Mouse (Mus musculus) kidney, adult 2 months (tissue): ENCODE data around the gene Tom1l1. TPM values are rescaled to one million over a fixed set of nuclear protein-coding genes. Genes with fewer than 3 reads are reported as not detected.

Experiments
- DNase-seq: peaks from one replicate; pipeline ENCODE4 v3.0.0; 2021
- H3K27ac ChIP-seq: fragments of 200-500 bp; 2 replicates; pipeline ENCODE4 v1.5.1; 2012; ENCODE audit warnings: low read depth, low read length, control low read depth, inconsistent platforms; ENCODE audit not compliant: insufficient read depth
- H3K27me3 ChIP-seq: fragments of 200-500 bp; replicated peaks from 2 replicates; pipeline ENCODE4 v1.6.1; 2012; ENCODE audit warnings: mild to moderate bottlenecking, moderate library complexity, low read length, inconsistent platforms; ENCODE audit not compliant: control insufficient read depth, insufficient read depth
- H3K36me3 ChIP-seq: fragments of 200-500 bp; 2 replicates; pipeline ENCODE4 v1.6.1; 2012; ENCODE audit warnings: mild to moderate bottlenecking, moderate library complexity, low read length, inconsistent platforms; ENCODE audit not compliant: control insufficient read depth, insufficient read depth
- H3K4me1 ChIP-seq: fragments of 200-500 bp; 2 replicates; pipeline ENCODE4 v1.6.1; 2011; ENCODE audit warnings: low read length; ENCODE audit not compliant: control insufficient read depth, insufficient read depth
- H3K4me3 ChIP-seq: fragments of 200-500 bp; 2 replicates; pipeline ENCODE4 v1.5.1; 2011; ENCODE audit warnings: mild to moderate bottlenecking, low read depth, low read length, control low read depth; ENCODE audit not compliant: insufficient read depth
- CTCF ChIP-seq: fragments of 200-500 bp; conservative IDR thresholded peaks from 2 replicates; pipeline ENCODE4 v1.5.1; 2011; ENCODE audit warnings: low read depth, mild to moderate bottlenecking, control low read depth, low read length, moderate library complexity, mixed read lengths; ENCODE audit not compliant: insufficient read depth, insufficient read length
- POLR2A ChIP-seq: fragments of 200-500 bp; IDR thresholded peaks from one replicate; pipeline ENCODE4 v1.6.1; 2011; ENCODE audit warnings: low read depth, low read length, control low read depth
- WGBS: fragments of 180-500 bp; shearing (Covaris S2); methylation state at CpG from one replicate; pipeline ENCODE4 v1.1.7; 2018; 5-methylcytosine and 5-hydroxymethylcytosine counted together
- polyA plus RNA-seq: library from polyadenylated mRNA; depleted of rRNA; stranded (reverse); fragments of >200 nt; gene quantifications from 2 replicates; pipeline ENCODE4 v1.2.3, GENCODE M21; 2012

Gene Tom1l1
- polyA plus RNA-seq, 1 experiment, result 8.4 TPM

DNA sequence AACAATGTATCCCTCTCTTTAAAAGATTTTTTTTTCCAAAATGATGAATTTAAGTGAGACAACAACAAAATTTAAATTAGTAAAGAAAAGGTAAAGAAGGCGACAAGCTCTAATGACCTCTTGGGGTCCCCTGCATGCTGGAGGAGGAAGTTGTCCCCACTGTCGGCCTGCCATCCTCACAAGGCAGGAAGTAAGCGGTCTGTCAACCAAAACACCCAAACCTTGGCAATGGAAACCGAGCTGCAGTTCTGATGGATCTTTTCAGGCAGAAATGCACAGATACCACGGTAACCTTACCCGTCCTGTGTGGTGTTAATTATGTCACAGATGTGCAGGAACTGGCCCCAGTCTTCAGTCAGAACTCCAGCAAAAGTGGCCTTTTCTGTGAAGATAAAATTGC lies 3.4 kb downstream of the Tom1l1 start:
- TF ChIP-seq CTCF (no peak), POLR2A (no peak)
- no peak for DNase-seq
- Histone ChIP-seq H3K36me3 (no peaks in the 10 kb centered on the region), H3K27ac (no peak overlapping the region), H3K4me1 (0 out of 2 replicates have a peak, but pooled peaks cover 2% of the 10 kb centered on the region), H3K27me3 (no peaks in the 10 kb centered on the region), H3K4me3 (no peak overlapping the region)
- 61% methylated on average over 6 of the region's 6 CpGs for WGBS

GRCm38 (mm10) chr11:90681171-90681570 lies 7.0 kb downstream of the Tom1l1 start:
- TF ChIP-seq CTCF (no peak), POLR2A (no peak)
- H3K36me3 ChIP-seq, result no peaks in the 10 kb centered on the region
- H3K27ac ChIP-seq, result no peak overlapping the region

GRCm38 (mm10) chr11:90678582-90678981 lies 9.6 kb downstream of the Tom1l1 start:
- H3K4me3 ChIP-seq, result no peak overlapping the region
- no peak overlapping the region for H3K27ac ChIP-seq
- H3K27me3 ChIP-seq, result no peaks in the 10 kb centered on the region
- H3K36me3 ChIP-seq, result no peaks in the 10 kb centered on the region
- DNase-seq, result no peak
- 94% methylated on average over 5 of the region's 5 CpGs for WGBS
- no peaks in the 10 kb centered on the region for H3K4me1 ChIP-seq
- TF ChIP-seq POLR2A, result no peak
- TF ChIP-seq CTCF, result no peak

More at GRCm38 (mm10) chr11:90681171-90681570, 7.0 kb downstream of the Tom1l1 start:
- DNase-seq, result no peak
- H3K27me3 ChIP-seq, result no peaks in the 10 kb centered on the region
- H3K4me3 ChIP-seq, result no peak overlapping the region
- H3K4me1 ChIP-seq, result no peaks in the 10 kb centered on the region

GRCm38 (mm10) chr11:90677771-90678288 lies 10.3 kb downstream of the Tom1l1 start:
- no peaks in the 10 kb centered on the region for H3K36me3 ChIP-seq
- WGBS, result 80% methylated on average over 8 of the region's 8 CpGs
- H3K4me3 ChIP-seq, result no peak overlapping the region
- no peak for DNase-seq
- H3K4me1 ChIP-seq, result no peaks in the 10 kb centered on the region
- H3K27ac ChIP-seq, result no peak overlapping the region
- no peaks in the 10 kb centered on the region for H3K27me3 ChIP-seq
- TF ChIP-seq POLR2A (no peak), CTCF (no peak)

GRCm38 (mm10) chr11:90677027-90677426 lies 11.1 kb downstream of the Tom1l1 start:
- 94% methylated on average over 7 of the region's 7 CpGs for WGBS
- TF ChIP-seq CTCF (no peak), POLR2A (no peak)
- H3K4me1 ChIP-seq, result no peaks in the 10 kb centered on the region
- no peaks in the 10 kb centered on the region for H3K36me3 ChIP-seq
- DNase-seq, result no peak
- H3K4me3 ChIP-seq, result no peak overlapping the region
- H3K27ac ChIP-seq, result no peak overlapping the region
- H3K27me3 ChIP-seq, result no peaks in the 10 kb centered on the region

- TF ChIP-seq POLR2A (no peak), CTCF (no peak)
- WGBS, result 62% methylated on average over 5 of the region's 5 CpGs
- DNase-seq, result no peak
- no peak overlapping the region for H3K4me3 ChIP-seq
- H3K27ac ChIP-seq, result no peak overlapping the region
- H3K4me1 ChIP-seq, result no peaks in the 10 kb centered on the region
- no peaks in the 10 kb centered on the region for H3K36me3 ChIP-seq
- no peaks in the 10 kb centered on the region for H3K27me3 ChIP-seq
Measured at GRCm38 (mm10) chr11:90675479-90676110, 12.6 kb downstream of the Tom1l1 start.

- 94% methylated on average over 6 of the region's 6 CpGs for WGBS
- Histone ChIP-seq H3K4me3 (no peak overlapping the region), H3K4me1 (0 out of 2 replicates have a peak, but pooled peaks cover 5% of the 10 kb centered on the region), H3K27me3 (no peaks in the 10 kb centered on the region), H3K36me3 (no peaks in the 10 kb centered on the region; the same call in 1 of the 2 replicates), H3K27ac (no peak overlapping the region)
- no peak for TF ChIP-seq CTCF
- no peak for TF ChIP-seq POLR2A
- no peak for DNase-seq
Measured at GRCm38 (mm10) chr11:90667325-90667724, 20.8 kb downstream of the Tom1l1 start.
